Mouse (Mus musculus) brain, embryonic 14.5 days (tissue): ENCODE measurements around the gene Capn2. TPM values are rescaled to one million over a fixed set of nuclear protein-coding genes. Genes with fewer than 3 reads are reported as not detected.

Experiments used
- DNase-seq: peaks from one replicate; pipeline ENCODE4 v3.0.0-alpha.2; 2011; ENCODE audit warnings: low read depth
- CTCF ChIP-seq: fragments of 200-500 bp; IDR thresholded peaks from 2 replicates; pipeline ENCODE4 v1.5.1; 2012; ENCODE audit warnings: inconsistent platforms, mild to moderate bottlenecking, moderate library complexity, borderline replicate concordance; ENCODE audit not compliant: insufficient read depth, insufficient read length; ENCODE audit errors: extremely low read depth
- POLR2A ChIP-seq: fragments of 200-500 bp; IDR thresholded peaks from 2 replicates; pipeline ENCODE4 v1.6.1; 2012; ENCODE audit warnings: mild to moderate bottlenecking, inconsistent platforms, borderline replicate concordance; ENCODE audit not compliant: poor library complexity, insufficient read depth, insufficient read length, severe bottlenecking; ENCODE audit errors: extremely low read depth
- polyA plus RNA-seq: library from polyadenylated mRNA; depleted of rRNA; stranded (reverse); fragments of >200 nt; gene quantifications from 2 replicates; pipeline ENCODE4 v1.2.3, GENCODE M21; 2012; rRNA removed

Gene Capn2
- polyA plus RNA-seq, 1 experiment: 56.5 TPM

GRCm38 (mm10) chr1:182448276-182449035, 69.0 kb downstream of the Capn2 start:
- no peak for DNase-seq
- no peak for TF ChIP-seq CTCF
- no peak for TF ChIP-seq POLR2A

DNA sequence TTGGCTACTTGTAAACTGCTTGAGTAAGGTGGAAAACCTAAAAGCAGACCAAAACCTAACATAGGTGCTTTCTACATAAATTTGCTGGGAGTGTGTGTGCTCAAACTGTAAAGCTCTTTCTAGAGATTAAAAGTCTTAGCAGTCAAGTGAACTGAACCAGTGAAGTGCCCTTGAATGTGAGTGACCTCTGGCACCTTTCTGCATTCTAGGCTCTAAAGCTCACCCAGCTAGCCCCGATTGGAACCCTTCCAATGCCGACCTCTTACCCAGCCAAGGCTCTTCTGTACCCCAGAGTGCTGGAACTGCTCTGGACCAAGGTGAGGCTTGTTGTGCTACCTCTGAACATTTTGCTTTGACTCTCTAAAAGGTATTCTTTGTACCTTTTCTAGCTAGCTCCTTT, 73.3 kb downstream of the Capn2 start:
- DNase-seq: no peak
- TF ChIP-seq POLR2A (no peak), CTCF (no peak)

DNA sequence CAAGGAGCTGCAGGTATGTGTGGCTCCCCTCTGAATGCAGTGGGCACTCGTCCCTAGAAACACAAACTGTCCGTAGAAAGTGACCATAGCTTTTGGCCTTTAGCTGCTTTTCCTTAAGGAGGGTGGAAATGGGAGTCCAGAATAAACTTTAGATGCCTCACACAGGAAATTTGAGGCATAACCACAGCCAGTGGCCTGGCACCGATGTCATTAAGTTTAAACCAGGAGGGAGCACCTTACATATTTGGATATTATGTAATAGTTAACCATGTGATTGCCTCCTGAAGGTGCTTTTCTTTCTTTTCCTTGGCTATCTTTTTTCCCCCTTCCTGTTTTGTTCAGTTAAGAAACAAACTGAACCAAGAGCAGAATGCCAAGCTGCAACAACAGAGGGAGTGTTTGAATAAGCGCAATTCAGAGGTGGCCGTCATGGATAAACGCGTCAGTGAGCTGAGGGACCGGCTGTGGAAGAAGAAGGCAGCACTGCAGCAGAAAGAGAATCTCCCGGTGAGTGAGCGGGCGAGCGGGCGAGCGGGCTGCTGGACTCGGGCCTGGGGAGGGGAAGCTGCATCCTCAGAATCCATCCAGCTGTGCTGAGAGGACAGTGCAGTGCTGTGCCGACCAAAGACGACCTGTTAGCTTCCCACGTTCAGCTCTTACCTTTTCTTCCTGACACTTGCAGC, 75.5 kb downstream of the Capn2 start:
- no peak for DNase-seq
- no peak for TF ChIP-seq CTCF
- no peak for TF ChIP-seq POLR2A

DNA sequence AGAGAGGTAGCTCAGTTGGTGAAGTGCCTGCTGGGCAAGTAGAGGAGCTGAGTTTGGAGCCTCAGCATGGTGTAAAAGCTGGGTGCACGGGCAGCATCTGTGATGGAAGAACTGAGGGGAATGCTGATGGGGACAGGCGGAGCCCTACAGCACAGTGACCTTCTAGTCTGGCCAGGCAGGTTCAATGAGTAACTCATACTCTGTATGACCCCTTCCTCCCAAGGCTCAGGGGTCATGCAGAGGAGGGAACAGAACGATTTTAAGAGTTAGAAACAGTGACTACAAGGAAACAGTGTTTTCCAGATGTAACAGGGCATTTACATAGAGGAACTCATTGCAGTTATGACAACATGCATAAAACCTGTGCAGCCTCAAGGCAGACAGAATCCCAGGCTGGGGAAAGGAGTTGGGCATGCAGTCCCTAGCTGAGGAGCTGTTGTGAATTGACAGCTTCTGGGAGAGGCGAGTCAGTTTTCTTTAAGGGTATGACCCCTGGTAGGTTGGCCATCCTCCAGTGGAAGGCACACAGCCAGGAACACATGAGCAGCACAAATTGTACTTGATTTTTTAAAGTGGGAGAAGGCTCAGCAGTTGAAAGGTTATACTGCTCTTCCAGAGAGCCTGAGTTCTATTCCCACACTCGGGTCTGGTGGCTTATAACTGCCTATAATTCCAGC, 77.7 kb downstream of the Capn2 start:
- DNase-seq: peak; percentile 39

DNA sequence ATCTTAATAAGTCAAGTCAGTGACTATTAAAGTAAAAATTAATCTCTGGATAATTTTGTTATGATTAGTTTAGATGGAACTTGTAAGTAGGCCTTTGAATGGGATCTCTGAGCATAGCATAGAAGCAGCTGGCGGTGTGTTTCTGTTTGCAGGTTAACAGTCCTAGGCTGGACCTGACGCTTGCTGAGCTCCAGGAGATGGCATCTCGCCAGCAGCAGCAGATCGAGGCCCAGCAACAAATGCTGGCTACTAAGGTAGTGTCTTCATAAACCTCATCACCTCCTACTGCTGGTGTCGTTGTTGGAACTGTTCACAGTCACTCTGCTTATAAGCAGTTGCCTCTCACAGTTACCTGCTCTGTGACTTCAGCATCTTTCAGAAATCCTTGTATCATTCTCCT, 80.7 kb downstream of the Capn2 start:
- TF ChIP-seq POLR2A (no peak), CTCF (no peak)
- no peak for DNase-seq

More for the DNA sequence above, 77.7 kb downstream of the Capn2 start:
- TF ChIP-seq CTCF: no peak
- no peak for TF ChIP-seq POLR2A

GRCm38 (mm10) chr1:182432059-182432458, 85.3 kb downstream of the Capn2 start:
- no peak for DNase-seq
- TF ChIP-seq POLR2A: no peak
- no peak for TF ChIP-seq CTCF

DNA sequence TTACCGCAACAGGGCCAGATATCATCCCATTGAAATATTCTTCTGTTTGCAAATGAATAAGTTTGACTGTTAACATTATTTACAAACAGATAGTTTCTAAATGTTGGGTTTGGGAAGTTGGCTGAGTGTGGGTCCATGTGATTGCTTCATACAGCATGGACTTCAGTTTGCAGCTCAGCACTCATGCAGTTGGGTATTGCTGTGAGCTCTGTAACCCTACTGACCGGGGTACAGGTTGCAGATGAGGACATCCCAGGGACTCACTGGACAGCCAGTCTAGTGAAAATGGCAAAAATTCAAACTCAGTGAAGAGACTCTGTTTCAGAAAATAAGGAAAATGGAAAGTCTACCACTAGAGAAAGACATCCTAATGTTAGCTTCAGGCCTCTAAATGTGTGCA, 86.7 kb downstream of the Capn2 start:
- no peak for DNase-seq
- TF ChIP-seq POLR2A (no peak), CTCF (no peak)

DNA sequence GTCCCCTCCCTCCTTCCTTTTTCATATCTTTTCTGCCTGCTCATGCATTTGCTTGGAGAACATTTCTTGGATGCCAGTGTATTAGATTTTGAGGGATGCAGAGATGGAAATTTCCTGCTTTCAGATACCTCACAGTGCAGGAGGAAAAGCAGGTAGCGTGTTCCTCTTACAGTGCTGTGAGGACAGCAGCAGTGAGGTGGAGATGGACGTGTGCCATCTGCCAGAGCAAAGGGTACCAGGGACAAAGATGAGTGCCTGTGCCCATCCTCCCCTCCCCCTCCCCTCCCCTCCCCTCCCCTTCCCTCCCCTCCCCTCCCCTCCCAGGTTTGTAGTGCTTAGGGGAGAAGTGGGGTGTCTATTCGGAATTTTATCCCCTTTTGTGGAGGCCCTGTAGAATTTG, 87.6 kb downstream of the Capn2 start:
- TF ChIP-seq CTCF (no peak), POLR2A (no peak)
- DNase-seq: no peak

- no peak for TF ChIP-seq CTCF
- no peak for DNase-seq
These were observed 90.0 kb downstream of the Capn2 start for GRCm38 (mm10) chr1:182427426-182427825.

GRCm38 (mm10) chr1:182426444-182426843, 91.0 kb downstream of the Capn2 start:
- DNase-seq: no peak
- no peak for TF ChIP-seq POLR2A
- no peak for TF ChIP-seq CTCF

DNA sequence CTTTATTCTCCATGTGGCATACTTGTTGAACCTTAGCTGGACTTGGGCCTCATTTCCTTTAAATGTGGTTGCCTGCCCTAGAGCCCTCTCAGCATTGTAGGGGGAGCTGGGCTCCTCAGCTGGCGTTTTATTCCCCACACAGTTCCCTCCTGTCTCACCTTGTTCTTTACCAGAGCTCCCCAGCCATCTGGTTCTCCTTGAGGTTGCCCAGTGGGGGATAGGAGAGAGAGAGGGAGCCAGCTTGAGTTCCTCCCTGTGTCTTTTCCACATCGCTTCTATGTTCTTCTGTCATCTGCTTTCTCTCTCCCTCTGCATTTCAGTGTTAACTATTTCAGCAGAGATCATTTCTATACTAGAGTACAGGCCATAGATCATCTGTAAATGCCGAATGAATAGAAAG, 92.2 kb downstream of the Capn2 start:
- DNase-seq: peak; percentile 28
- no peak for TF ChIP-seq POLR2A
- no peak for TF ChIP-seq CTCF

DNA sequence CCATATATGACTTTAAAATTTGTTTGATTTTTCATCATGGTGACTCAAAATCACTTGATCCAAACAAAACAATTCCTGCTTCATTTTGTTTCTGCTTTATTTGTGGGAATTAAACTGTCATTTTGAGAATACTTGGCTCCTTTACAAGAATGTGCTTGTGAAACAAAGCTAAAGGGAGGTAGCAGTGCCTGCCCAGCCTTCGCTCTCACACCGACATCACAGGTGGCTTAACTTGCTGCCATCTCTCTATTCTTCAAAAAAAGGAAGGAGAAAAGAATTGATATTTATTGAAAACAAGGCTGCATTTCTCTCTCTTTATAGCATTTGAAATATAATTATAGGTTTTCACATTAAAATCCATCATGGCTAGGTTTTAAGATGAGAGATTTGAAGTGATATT, 93.1 kb downstream of the Capn2 start:
- no peak for TF ChIP-seq POLR2A
- TF ChIP-seq CTCF: no peak
- peak; percentile 36 for DNase-seq

DNA sequence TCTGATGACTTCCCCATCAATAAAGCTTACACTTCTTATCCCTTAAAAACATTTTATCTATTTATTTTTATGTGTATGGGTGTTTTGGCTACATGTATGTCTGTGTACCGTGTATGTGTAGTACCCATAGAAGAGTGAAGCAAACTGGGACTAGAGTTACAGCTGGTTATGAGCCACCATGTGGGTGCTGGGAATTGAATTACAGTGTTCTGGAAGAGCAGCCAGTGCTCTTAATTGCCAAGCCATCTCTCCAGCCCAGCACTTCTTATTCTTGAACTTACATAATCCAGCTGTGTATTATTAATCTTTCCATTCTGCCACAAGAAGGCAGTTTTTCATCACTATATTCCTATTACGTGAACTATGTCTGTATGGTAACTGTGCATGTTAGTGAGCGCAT, 97.9 kb downstream of the Capn2 start:
- DNase-seq: no peak
- TF ChIP-seq POLR2A: no peak
- TF ChIP-seq CTCF: no peak

Other genes starting within 250 kb of the Capn2 start
- 30.3 and 38.9 TPM in 2 replicates for gene Degs1, start 234.8 kb downstream of the Capn2 start, polyA plus RNA-seq
- gene Fbxo28, start 176.0 kb downstream of the Capn2 start, polyA plus RNA-seq: 27.8 and 29.7 TPM in 2 replicates
- 32.0 and 34.8 TPM in 2 replicates for gene Trp53bp2, start 108.4 kb downstream of the Capn2 start, polyA plus RNA-seq
- gene Capn8, start 47.4 kb upstream of the Capn2 start, polyA plus RNA-seq: 0.11 and 0.13 TPM in 2 replicates
- gene Ccdc185, start 231.6 kb upstream of the Capn2 start, polyA plus RNA-seq: not detected in 2 replicates
- 49.0 and 68.6 TPM in 2 replicates for gene Susd4, start 246.3 kb upstream of the Capn2 start, polyA plus RNA-seq